Mouse (Mus musculus): ENCODE measurements around the gene S100a11. TPM values are rescaled to one million over a fixed set of nuclear protein-coding genes. Genes with fewer than 3 reads are reported as not detected.

Gene S100a11
- total and polyA plus RNA-seq, 3 experiments, result 0.32 TPM; not detected in 2

DNA sequence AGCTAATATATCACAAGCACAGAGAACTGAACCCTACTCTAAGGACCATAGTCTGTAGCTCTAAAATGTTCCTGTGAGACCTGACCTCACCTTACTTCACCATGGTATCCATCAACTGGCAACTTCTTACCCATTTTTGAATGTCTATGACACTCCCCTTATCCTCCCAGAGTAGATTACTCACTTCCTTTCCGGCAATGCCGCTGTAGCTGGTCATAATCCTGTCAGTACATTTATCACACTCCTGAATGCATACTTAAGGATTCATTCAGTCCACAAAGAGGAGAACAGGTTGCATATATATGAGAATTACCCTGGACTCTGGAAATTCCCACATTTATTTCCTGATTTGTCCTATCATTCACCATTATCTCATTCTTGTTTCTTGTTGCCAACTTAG is 2.9 kb upstream of the S100a11 start:
- H3K27me3 ChIP-seq (ENCODE audit: control insufficient read depth in 1 of 2, insufficient read depth in 2 of 2, low read length in 2 of 2), result peaks cover 0 to 2% of the 10 kb centered on the region in 2 experiments; a peak in 1 of 4 replicates
- H3K9me3 ChIP-seq (replicated peaks; ENCODE audit: insufficient read depth, low read length), result no peaks in the 10 kb centered on the region
- H3K4me1 ChIP-seq (ENCODE audit: control insufficient read depth in 1 of 2, insufficient read depth in 2 of 2, low read length in 2 of 2), result no peaks in the 10 kb centered on the region
- no peak overlapping the region for H3K9ac ChIP-seq (ENCODE audit: control insufficient read depth, low read depth, low read length, poor library complexity, severe bottlenecking)
- H3K27ac ChIP-seq (ENCODE audit: control insufficient read depth, low read depth, low read length), result no peak overlapping the region
- no peak overlapping the region for H3K4me3 ChIP-seq (ENCODE audit: control insufficient read depth in 1 of 2, insufficient read depth in 1 of 2, low read depth in 2 of 2, low read length in 2 of 2)
- H3K79me2 ChIP-seq (ENCODE audit: control insufficient read depth, insufficient read depth, low read length, poor library complexity), result no peaks in the 10 kb centered on the region
- no peak for DNase-seq (ENCODE audit: low read depth, low spot score)
- no peak for TF ChIP-seq RCOR1 (IDR thresholded peaks at IDR 0.05; ENCODE audit: low read depth, low read length)
- no peak for TF ChIP-seq NRF1 (IDR thresholded peaks at IDR 0.05; ENCODE audit: insufficient read depth, low read depth, low read length, poor library complexity, severe bottlenecking)
- no peak for TF ChIP-seq POLR2AphosphoS2 (IDR thresholded peaks at IDR 0.05; ENCODE audit: low read length)
- TF ChIP-seq TAL1 (IDR thresholded peaks at IDR 0.05; ENCODE audit: low read length), result no peak
- no peak for TF ChIP-seq POLR2A (IDR thresholded peaks at IDR 0.05; ENCODE audit: control insufficient read depth in 1 of 2, insufficient read depth in 1 of 2, low read depth in 1 of 2, low read length in 2 of 2, poor library complexity in 1 of 2)
- no peak for TF ChIP-seq GATA1 (IDR thresholded peaks at IDR 0.05; ENCODE audit: low read depth, low read length)
- TF ChIP-seq ZC3H11A (IDR thresholded peaks at IDR 0.05; ENCODE audit: low read depth, low read length), result no peak
- no peak for TF ChIP-seq JUND (IDR thresholded peaks at IDR 0.05; ENCODE audit: low read depth, low read length)
- no peak for TF ChIP-seq ELF1 (IDR thresholded peaks at IDR 0.05; ENCODE audit: low read depth, low read length)
- TF ChIP-seq ETS1 (IDR thresholded peaks at IDR 0.05; ENCODE audit: low read depth, low read length), result no peak
- no peaks in the 10 kb centered on the region for H3K36me3 ChIP-seq (ENCODE audit: control insufficient read depth in 1 of 2, insufficient read depth in 2 of 2, low read length in 2 of 2)

DNA sequence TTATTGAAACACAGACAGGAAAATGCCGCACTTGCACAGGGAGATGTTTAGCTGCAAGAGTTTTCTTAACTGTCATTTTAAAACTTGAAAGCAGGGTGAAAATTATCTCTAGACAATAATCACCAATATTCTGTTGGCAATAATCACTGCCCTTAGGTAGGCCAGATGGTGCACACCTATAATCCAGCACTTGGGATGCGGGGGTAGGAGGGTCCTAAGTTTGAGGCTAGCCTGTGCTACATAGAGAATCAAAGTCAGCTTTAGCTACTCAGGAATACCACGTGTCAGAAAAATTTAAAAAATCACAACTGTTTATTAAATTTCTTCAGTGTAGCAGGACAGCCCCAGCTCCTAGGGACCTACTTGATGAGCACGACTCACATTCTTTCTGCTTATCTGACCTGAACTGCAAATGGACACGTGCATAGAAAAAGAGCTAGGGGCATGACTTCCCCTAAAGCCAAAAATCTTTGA is 395 bp upstream of the S100a11 start:
- H3K36me3 ChIP-seq (ENCODE audit: control insufficient read depth in 1 of 2, insufficient read depth in 2 of 2, low read length in 2 of 2), result no peaks in the 10 kb centered on the region
- H3K4me1 ChIP-seq (ENCODE audit: control insufficient read depth in 1 of 2, insufficient read depth in 2 of 2, low read length in 2 of 2), result no peaks in the 10 kb centered on the region
- no peak for TF ChIP-seq POLR2AphosphoS2 (IDR thresholded peaks at IDR 0.05; ENCODE audit: low read length)
- no peak for TF ChIP-seq MYB (IDR thresholded peaks at IDR 0.05; ENCODE audit: low read depth, low read length)
- TF ChIP-seq MXI1 (IDR thresholded peaks at IDR 0.05; ENCODE audit: low read depth, low read length), result no peak
- TF ChIP-seq ZMIZ1 (IDR thresholded peaks at IDR 0.05; ENCODE audit: low read depth, low read length), result no peak
- no peak for TF ChIP-seq POLR2A (IDR thresholded peaks at IDR 0.05; ENCODE audit: control insufficient read depth in 1 of 2, insufficient read depth in 1 of 2, low read depth in 1 of 2, low read length in 2 of 2, poor library complexity in 1 of 2)
- no peak for TF ChIP-seq MAZ (IDR thresholded peaks at IDR 0.05; ENCODE audit: low read depth, low read length)
- TF ChIP-seq UBTF (IDR thresholded peaks at IDR 0.05; ENCODE audit: borderline replicate concordance, insufficient read depth, low read depth, low read length), result no peak
- TF ChIP-seq MAX (IDR thresholded peaks at IDR 0.05; ENCODE audit: low read length), result no peak
- TF ChIP-seq CHD1 (IDR thresholded peaks at IDR 0.05; ENCODE audit: low read depth, low read length), result no peak
- no peak for TF ChIP-seq ETS1 (IDR thresholded peaks at IDR 0.05; ENCODE audit: low read depth, low read length)
- TF ChIP-seq MAFK (IDR thresholded peaks at IDR 0.05; ENCODE audit: borderline replicate concordance, low read depth, low read length), result no peak
- no peak for TF ChIP-seq ZC3H11A (IDR thresholded peaks at IDR 0.05; ENCODE audit: low read depth, low read length)
- TF ChIP-seq NRF1 (IDR thresholded peaks at IDR 0.05; ENCODE audit: insufficient read depth, low read depth, low read length, poor library complexity, severe bottlenecking), result no peak
- TF ChIP-seq RCOR1 (IDR thresholded peaks at IDR 0.05; ENCODE audit: low read depth, low read length), result no peak
- TF ChIP-seq ZNF384 (IDR thresholded peaks at IDR 0.05; ENCODE audit: low read depth, low read length), result no peak
- TF ChIP-seq ZKSCAN1 (IDR thresholded peaks at IDR 0.05; ENCODE audit: low read depth, low read length), result no peak
- TF ChIP-seq GABPA (IDR thresholded peaks at IDR 0.05; ENCODE audit: low read depth, low read length), result no peak
- no peak for TF ChIP-seq TCF12 (IDR thresholded peaks at IDR 0.05; ENCODE audit: low read depth, low read length)
- no peak for TF ChIP-seq HCFC1 (IDR thresholded peaks at IDR 0.05; ENCODE audit: low read depth, low read length)
- TF ChIP-seq TBP (IDR thresholded peaks at IDR 0.05; ENCODE audit: low read depth, low read length), result no peak
- H3K9ac ChIP-seq (ENCODE audit: control insufficient read depth, low read depth, low read length, poor library complexity, severe bottlenecking), result no peak overlapping the region
- H3K9me3 ChIP-seq (replicated peaks; ENCODE audit: insufficient read depth, low read length), result no peaks in the 10 kb centered on the region
- no peak overlapping the region for H3K27ac ChIP-seq (ENCODE audit: control insufficient read depth, low read depth, low read length)
- no peak for DNase-seq (ENCODE audit: low read depth, low spot score)
- no peak overlapping the region for H3K4me3 ChIP-seq (ENCODE audit: control insufficient read depth in 1 of 2, insufficient read depth in 1 of 2, low read depth in 2 of 2, low read length in 2 of 2)
- H3K27me3 ChIP-seq (ENCODE audit: control insufficient read depth in 1 of 2, insufficient read depth in 2 of 2, low read length in 2 of 2), result no peaks in the 10 kb centered on the region
- no peaks in the 10 kb centered on the region for H3K79me2 ChIP-seq (ENCODE audit: control insufficient read depth, insufficient read depth, low read length, poor library complexity)

Measured in MEL (cell line).